Mouse (Mus musculus) yolk sac, embryonic 10.5 days (tissue): ENCODE measurements at regions not wholly inside any gene's neighbourhood (a gene's known extent, or its start where the extent isn't known, plus 50 kb on each side); places are given as distances from the start of the nearest gene placed in this dataset.

ENCODE experiments used
- DNase-seq: peaks from one replicate; pipeline ENCODE4 v3.0.0-alpha.2; 2017; ENCODE audit warnings: low spot score

DNA sequence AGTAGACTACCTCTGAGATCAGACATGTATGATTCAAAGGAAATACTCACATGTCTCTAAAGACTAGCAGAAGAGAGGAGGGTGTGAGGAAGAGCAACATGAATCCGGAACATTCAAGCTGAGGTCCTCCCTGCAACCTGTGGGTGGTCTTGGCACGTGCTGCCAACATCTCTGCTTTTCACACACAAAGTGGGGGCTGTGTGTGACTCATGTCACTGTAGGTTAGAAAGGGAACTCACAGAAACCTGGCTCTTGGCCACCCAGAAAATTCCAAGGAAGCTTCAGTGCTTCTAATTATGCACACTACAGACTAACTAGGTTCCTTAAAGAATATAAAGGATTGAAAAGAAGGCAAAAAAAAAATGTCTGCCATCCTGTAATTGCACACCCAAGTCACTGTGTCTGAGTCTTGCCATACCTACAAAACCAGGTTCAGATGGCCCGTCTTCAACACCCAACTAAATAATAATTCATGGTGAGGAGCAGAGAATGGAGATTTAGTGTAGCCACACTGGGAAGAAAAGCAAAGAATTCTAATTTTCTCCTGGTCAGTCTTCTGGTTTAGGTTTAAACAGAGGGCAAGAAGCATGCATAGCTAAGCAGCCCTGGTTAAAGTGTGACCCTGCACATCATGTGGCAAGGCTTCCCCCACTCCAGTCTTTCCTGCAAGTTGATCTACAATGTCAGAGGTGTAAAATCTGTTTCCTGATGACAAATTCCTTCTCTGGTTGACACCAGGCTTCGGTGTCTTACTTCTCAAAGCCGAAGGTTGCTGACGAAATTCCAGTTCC is 673.8 kb upstream of the Arpp21 start:
- DNase-seq, result no peak

DNA sequence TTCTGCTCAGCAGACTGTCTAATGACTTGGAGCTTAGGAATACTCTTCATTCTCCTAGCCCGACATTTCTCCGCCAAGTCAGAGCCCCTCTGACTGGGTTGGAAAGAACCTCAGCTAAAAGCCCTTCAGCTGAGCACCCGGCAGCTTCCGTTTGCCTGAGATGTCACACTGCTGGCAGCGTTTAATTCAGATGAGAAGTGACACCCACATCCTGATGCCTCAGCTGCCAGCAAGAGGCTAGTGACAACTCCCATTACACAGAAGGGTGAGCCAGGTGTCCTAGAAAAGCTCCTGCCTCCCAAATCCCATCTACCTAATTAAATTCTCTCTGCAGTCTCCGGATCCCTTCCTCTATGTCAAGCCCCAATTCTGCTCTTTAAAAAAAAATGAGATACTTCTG is 670.2 kb upstream of the Arpp21 start:
- DNase-seq, result no peak

GRCm38 (mm10) chr9:112864921-112865320 is 629.2 kb upstream of the Arpp21 start:
- no peak for DNase-seq

GRCm38 (mm10) chr9:112861136-112861535 is 625.4 kb upstream of the Arpp21 start:
- DNase-seq, result no peak

GRCm38 (mm10) chr9:112860307-112860893 is 624.7 kb upstream of the Arpp21 start:
- DNase-seq, result no peak

- DNase-seq, result no peak
Observed at GRCm38 (mm10) chr9:112841473-112841872, 605.7 kb upstream of the Arpp21 start.

DNA sequence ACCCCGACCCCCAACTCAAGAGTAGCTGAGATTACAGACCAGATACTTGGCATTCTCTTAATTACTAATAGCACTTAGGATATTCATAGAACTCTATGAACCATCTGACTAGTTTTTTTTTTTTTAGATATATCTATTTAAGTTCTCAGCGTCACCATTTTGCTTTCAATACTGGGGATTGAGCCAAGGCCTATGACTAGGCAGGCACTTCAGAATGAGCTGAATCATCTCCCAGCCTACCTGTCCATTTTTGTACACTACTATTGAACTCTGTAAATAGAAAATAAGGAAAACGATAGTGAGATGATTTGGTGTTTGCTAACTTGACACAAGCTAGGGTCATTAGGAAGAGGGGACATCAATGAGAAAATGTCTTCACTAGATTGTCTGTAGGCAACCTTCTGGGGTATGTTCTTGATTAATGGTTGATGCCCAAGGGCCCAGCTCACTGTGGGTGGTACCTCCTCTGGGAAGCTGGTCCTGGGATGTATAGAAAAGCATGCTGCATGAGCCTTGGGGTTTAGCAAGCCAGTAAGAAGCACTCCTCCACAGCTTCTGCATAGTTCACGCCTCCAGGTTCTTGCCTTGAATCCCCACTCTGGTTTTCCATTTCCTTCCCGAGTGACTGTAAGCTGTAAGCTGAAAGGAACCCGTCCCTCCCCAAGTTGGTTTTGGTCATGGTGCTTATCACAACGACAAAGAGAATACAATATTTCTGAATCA is 603.5 kb upstream of the Arpp21 start:
- DNase-seq, result no peak

DNA sequence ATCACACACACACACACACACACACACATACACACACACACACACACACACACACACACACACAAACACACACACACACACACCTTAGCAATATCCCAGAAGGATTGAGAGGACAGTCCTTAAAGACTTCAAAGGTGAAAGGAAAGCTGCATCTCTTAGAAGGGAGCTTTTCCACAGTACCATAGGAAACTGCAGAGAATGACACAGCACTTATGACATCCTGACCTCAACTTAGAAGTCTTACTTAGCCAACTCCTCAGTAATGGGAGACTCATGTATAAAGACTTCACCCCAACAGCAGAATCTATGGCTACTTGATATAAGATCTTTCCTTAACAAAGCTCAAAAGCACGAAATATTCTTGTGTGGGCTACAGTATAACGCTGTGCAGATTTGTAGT is 601.8 kb upstream of the Arpp21 start:
- no peak for DNase-seq

GRCm38 (mm10) chr9:112834441-112835245 is 598.9 kb upstream of the Arpp21 start:
- no peak for DNase-seq

- no peak for DNase-seq
Observed at GRCm38 (mm10) chr9:112831102-112831501, 595.4 kb upstream of the Arpp21 start.

DNA sequence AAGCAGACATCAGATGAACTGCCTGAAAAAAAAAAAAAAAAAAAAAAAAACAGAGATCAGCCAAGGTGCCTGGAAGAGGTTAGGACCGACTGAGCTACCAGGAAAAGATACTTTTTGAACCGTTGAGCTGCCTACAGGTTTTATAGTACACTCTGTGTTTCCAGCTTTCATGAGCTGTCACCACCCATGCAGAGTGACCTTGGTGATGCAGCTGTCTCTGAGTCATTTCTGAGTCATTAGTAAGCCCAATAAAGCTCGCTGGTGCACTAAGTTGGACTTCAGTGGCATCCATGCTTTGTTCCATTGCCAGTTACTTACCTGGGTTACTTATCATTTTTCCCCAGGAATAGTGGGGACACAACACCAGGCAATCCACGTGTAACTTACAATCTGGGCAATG is 592.9 kb upstream of the Arpp21 start:
- DNase-seq, result no peak

DNA sequence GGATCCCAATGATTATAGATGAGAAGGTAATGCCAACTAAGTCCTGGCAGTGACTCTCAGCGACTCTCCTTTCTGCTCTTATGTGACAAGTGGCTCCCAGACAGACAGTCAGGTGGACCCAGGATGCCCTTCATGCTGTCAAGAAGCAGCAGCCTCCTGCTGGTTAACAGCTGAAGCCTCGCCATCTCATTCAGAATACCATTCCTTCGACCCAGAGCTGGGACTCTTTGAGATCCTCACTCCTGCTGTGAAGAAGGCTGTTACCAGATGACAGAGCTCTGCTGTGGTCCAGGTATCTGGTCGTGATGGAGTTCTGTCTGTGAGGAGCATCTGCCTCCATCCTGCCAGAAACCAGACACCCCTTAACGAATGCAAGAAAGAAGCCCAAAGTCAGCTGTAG is 590.9 kb upstream of the Arpp21 start:
- DNase-seq, result no peak

DNA sequence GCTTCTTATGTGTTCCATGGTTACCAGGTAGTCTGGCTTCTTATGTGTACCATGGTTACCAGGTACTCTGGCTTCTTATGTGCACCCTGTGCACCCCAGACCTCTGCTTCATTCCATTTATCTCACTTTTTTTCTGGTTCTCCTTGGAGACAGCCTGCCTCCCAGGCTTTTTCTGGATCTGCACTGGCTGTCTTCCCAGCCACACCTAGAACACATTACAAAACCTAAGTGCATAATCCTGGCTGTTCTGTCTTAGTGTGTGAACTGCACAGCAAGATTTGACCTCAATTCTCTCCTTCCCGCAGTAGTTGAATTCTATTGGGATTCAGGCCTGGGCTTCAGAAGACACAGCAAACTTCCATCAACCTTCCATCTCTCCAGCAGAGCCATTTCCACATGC is 586.2 kb upstream of the Arpp21 start:
- DNase-seq, result no peak

GRCm38 (mm10) chr9:112811946-112812345 is 576.2 kb upstream of the Arpp21 start:
- DNase-seq, result no peak

DNA sequence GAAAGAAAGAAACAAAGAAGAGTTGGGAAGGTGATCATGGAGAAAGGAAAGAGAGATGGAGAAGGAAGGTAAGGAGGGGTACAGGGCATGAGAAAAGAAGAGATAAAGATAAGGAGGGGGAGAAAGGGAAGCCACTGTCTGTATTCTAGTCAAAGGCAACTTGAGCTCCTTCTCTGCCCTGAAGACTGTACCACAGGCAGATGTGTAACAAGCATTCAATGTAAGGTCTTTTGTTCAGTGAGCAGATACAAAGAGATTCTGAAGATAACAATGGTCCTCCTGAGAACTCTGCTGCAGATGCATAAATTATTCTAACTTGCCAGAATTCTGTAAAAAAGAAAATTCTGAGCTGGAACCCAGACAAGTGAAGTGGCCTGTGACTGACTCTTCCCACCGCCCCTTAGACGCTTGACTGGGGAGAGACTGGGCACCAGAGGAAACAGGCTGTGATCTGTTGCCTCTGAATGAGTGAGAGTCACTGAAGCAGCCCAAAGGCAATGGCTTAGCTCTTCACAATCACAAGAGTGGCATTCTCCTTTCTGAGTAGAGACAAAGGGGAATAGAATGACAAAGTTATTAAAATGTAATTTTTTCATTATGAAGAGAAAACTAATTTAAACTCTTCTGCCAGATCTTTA is 564.0 kb upstream of the Arpp21 start:
- DNase-seq, result no peak

- DNase-seq, result no peak
Observed at GRCm38 (mm10) chr9:112793537-112793936, 557.8 kb upstream of the Arpp21 start.

DNA sequence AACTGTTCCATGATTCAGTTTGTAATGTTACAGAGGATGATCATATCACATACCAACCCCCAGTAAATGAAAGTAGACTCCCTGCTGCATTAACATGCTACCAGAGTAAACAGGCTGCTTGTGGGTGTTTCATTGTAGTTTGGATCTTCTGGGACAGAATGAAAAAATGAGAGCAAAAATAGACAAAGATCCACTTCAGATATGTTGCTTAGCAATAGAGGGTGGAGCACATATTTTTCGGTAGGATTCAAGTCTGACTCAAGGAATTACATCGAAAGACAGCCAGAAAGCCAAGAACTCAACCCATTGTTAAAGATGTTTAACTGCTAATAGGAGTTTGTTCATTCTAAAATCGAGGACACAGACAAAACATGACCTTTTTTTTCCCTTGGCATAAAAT is 536.2 kb upstream of the Arpp21 start:
- DNase-seq, result no peak

DNA sequence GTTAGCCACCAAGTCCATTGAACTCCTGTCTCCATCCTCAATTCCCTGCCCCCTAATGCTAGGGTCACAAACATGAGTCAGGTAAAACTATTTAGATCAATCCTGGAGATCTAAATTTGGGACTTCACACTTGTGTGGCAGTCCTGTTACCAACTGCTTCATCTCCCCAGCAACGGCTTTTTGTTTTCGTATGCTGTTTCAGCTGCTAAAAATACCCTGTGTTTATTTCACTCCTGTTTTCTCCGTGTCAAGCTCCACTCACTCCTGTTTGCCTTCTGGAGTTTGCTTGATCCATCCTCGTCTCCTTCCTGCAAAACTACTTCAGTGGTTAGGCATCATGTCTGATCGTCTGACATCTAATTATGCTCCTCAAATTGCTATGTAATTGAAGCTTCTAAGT is 508.9 kb upstream of the Arpp21 start:
- DNase-seq, result no peak

GRCm38 (mm10) chr9:112743871-112744590 is 508.3 kb upstream of the Arpp21 start:
- no peak for DNase-seq

DNA sequence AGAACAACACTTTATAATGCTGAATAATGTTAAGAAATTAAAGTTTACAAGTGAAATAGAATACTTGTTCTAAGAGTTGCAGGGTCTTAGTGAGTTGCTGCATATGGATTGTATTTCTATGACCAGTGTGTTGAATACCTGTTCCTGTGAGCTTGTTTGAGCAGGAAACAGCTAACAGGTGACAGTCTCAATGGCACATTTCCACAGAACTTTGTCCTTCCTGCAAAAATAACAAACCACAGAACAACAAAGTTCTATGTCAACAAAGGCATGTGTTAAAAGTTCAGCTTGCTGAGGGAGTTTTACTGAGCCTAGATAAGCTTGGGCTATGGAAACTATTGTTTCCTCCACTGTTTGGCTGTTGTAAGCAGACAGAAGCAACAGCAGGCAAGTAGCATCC is 500.0 kb upstream of the Arpp21 start:
- no peak for DNase-seq

GRCm38 (mm10) chr9:112725523-112725922 is 489.8 kb upstream of the Arpp21 start:
- no peak for DNase-seq
